Mouse (Mus musculus) thymus, adult 2 months (tissue): ENCODE data around the gene Nup43.

Experiments
- CTCF ChIP-seq: fragments of 200-500 bp; IDR thresholded peaks from 2 replicates; pipeline ENCODE4 v1.5.1; 2012; ENCODE audit warnings: mild to moderate bottlenecking, control low read depth, low read length, moderate library complexity, borderline replicate concordance; ENCODE audit not compliant: control insufficient read depth, poor library complexity, insufficient read depth; ENCODE audit errors: extremely low read depth
- POLR2A ChIP-seq: fragments of 200-500 bp; IDR thresholded peaks from 2 replicates; pipeline ENCODE4 v1.6.1; 2012; ENCODE audit warnings: mild to moderate bottlenecking, low read length, control low read depth, moderate library complexity; ENCODE audit not compliant: control insufficient read depth, poor library complexity, insufficient read depth; ENCODE audit errors: extremely low read depth

- TF ChIP-seq POLR2A (no peak), CTCF (no peak)
Observed at GRCm38 (mm10) chr10:7673673-7674072, 6.4 kb downstream of the Nup43 start.
